Mouse (Mus musculus): ENCODE results near the gene Pknox1. TPM values are rescaled to one million over a fixed set of nuclear protein-coding genes. Genes with fewer than 3 reads are reported as not detected.

Gene Pknox1
- 6.5 and 6.6 TPM in 2 replicates for polyA plus RNA-seq (2012)

DNA sequence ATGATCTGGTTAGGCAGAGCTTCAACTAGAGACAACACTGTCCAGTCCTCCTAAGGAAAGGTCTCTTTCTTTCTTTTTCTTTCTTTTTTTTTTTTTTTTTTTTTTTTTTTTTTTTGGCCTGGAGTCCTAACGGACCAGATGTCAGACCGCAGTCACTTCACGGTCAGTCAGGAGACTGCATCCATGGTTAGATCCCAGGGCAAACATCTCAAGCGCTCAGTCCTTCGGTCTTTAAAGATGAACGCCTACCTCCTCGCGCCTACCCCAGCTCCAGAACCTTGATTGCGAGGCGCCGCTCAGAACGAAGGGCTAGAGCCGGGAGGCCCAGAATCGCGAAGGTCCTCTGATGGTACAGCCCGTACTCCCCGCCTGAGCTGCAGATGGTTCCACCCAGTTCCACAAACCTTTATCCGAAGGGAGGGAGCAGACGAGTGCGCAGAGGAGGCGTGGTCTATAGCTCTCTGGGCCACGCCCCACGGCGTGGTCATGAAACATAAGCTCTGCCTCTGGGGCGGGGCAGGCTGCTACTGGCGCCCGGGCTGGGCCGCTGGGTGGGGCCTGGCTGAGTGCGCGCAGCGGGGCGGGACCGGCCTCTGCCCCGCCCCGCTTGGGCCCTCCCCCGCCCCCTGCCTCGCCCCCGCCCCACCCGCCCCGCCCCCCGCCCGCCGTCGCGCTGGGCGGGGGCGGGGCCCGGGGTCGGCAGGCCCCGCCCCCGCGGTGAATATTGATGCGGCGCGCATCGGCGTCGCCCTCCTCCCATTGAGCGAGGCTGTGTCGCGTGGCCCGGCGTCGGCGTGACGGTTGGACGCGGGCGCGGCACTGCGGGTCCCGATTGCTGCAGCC is at the start of gene Pknox1:
Pknox1 (plus strand) TSS at position 720 of the 843 bp plus-strand sequence.

DNA sequence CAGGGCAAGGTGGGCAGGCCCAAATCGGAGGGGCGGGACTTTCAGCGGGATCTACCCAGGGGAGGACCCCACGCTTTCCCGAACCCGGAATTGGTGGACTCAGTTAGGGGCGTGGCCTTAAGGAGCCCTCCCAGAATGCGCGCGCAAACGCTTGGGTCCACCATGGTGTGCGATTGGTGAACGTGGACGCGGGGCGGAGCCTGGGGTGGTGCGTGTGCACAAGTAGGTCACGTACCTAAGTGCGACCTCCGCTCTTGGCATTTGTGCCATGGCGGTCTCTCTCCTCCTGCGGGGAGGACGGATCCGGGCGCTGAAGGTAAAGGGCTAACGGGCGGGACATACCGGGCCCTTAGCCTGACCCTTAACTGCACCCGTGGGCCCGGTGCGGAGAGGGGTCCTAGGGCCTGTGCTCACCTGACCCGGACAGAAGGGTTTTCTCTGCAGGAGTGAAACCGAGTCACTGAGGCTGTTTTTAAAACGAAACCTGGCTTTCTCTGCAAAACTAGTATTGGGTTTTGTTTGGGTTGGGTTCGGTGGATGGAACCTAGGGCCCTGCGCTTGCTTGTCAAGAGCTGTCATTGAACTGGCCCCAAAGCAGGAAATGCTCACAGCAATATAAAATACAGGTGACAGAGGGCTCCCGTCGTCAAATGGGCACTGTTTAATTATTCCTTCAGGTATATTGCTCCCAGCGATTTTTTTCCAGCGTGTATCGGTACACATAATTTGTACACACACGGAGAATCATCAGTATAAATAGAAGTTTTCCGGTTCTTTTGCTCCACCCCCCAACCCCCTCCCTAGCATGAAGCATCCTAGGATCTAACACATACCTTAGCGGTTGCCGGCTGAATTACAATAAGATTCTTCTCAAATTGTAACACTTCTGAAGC is 44.3 kb upstream of the Pknox1 start, which contains the start of the genes Wdr4 and Ndufv3:
Wdr4 (minus strand) TSS at position 35 of the 893 bp plus-strand sequence.
Ndufv3 (plus strand) TSS at position 170 of the 893 bp plus-strand sequence.

DNA sequence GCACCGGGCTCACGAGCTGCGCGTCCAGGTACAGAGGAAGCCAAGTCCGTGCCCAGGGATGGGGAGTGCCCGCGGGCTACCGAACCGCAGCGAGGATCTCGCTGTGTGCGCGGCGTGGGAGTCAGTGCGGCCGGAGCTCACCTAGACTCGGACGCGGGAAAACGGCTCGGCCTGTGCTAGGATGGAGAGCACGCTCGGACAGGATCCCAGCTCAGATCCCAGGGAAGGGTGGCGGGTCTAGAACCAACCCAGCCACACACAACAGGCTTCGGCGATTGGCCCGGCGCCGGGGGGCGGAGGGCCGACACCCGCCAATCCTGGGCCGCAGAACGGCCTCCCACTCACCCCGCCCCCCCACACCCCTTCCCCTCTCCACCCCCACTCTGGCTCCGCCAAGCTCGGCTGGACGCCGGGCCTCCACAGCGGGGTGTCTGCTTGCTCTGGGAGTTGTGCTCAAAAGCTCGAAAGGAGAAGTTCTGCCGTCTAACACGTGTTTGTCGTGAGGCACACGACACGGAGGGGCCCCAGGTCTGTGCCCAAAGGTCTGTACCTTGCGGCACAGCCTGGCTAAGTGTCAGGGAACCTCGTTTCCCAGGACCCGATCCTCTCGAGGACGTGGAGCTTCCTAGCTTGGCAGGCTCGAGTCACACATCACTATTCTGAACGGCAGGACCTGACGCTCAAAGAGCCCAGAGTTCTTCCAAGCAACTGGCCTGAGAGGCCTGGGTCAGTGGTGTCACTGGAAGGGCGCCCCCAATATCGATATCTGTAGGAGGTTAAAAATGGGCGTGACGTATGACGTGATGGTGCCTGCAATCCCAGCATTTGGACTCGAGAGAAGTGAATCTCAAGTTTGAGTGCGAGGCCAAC is 72.6 kb downstream of the Pknox1 start, which contains the start of gene Cbs:
Cbs (minus strand) TSS at position 297 of the 870 bp plus-strand sequence.

Other genes starting within 250 kb of the Pknox1 start
- 0.11 and 0.34 TPM in 2 replicates for gene Pde9a, start 178.5 kb upstream of the Pknox1 start, polyA plus RNA-seq (2012)
- 39.2 and 46.4 TPM in 2 replicates for gene Wdr4, start 44.8 kb upstream of the Pknox1 start, polyA plus RNA-seq (2012)
- 281 and 307 TPM in 2 replicates for gene Ndufv3, start 44.6 kb upstream of the Pknox1 start, polyA plus RNA-seq (2012)
- gene Cbs, start 72.5 kb downstream of the Pknox1 start, polyA plus RNA-seq (2012) = 0.64 and 0.66 TPM in 2 replicates
- gene U2af1, start 94.2 kb downstream of the Pknox1 start, polyA plus RNA-seq (2012) = 103 and 139 TPM in 2 replicates
- not detected in 2 replicates for gene Cryaa, start 113.1 kb downstream of the Pknox1 start, polyA plus RNA-seq (2012)

All from megakaryocyte-erythroid progenitor cell, adult 5 weeks (primary cell).